Mouse (Mus musculus) 416B (cell line): Measurements from ENCODE around the gene Csdc2.
"Not testable (repeated sequence)": the region's sequence is repeated elsewhere in the genome, so short reads cannot be mapped to it uniquely, and the experiment has no call there.

Experiments used
- DNase-seq: peaks from one replicate; pipeline ENCODE4 v3.0.0; 2011; ENCODE audit warnings: low read depth

Gene Csdc2

DNA sequence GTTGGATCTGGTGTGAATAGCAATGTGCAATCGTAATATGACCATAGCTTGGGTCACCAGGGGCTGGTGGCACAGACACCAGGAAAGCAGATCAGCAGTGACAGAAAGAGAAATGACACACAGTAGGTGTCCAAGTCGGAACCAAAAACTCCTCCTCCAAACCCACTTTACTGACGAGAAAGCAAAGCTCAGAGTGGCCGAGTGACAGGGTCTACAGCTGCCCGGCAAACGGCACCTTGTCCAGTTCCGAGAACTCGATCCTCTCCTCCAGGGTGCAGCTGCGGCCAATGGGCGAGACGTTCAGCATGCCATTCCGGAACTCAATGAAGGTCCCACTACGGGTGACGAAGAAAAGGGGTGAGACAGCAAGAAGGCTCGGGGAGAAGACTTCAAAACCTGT lies 18.9 kb downstream of the Csdc2 start:
- no peak for DNase-seq

DNA sequence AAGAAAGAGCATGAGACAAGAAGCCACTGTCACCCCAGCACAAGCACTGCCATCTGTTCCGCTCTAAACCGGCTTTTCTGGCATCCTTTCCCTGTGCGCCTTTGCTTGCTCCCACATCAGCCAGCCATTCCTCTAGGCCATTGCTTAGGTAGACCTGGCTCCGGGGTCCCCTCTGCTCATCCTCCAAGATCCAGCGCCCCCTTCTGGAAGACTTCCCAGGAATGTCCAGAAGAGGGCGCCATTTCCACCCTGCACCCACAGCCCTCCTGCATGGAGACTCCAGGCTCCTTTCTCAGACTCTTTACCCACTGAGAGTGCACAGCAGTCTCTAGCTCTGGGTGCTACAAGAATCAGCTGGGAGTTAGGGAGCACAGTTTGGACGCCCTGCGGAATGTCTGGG lies 19.9 kb downstream of the Csdc2 start:
- peak; percentile 63 for DNase-seq

DNA sequence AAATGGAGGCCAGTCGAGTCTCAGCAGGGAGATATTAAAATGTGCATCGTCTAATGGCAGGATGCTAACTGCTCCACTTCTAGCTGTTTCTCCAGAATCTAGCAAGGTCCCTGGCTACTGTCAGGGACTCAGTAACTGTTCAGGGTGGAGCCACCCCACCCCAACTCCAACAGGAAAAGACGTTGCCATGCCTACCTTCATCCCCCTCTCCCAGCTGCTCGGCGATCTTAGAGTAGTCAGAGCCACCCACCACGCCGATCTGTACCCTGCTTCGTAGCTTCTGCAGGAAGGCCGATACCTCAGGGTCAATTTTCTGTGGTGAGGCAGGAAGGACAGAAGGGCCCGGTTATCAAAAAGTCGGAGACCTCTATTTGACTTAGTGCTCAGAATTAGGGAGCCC lies 21.0 kb downstream of the Csdc2 start:
- DNase-seq, result no peak

DNA sequence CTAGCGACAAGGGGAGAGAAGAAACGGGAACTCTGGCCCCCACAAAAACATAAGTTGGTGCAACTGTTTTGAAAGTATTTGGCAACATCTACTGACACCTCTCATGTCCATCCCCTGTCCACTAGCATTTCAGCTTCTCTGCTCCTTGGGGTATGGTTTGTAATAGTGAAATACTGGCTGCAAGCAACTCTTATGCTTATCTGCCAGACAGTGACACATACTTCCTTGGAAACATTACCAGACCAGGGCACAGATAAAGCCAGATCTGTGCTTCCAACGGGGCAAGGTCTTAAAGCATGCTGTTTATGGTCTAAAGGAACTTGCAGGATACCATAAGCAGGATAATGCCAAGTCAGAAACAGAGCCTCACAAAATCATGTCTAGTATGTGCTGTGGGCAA lies 22.3 kb downstream of the Csdc2 start:
- peak; percentile 70 for DNase-seq

DNA sequence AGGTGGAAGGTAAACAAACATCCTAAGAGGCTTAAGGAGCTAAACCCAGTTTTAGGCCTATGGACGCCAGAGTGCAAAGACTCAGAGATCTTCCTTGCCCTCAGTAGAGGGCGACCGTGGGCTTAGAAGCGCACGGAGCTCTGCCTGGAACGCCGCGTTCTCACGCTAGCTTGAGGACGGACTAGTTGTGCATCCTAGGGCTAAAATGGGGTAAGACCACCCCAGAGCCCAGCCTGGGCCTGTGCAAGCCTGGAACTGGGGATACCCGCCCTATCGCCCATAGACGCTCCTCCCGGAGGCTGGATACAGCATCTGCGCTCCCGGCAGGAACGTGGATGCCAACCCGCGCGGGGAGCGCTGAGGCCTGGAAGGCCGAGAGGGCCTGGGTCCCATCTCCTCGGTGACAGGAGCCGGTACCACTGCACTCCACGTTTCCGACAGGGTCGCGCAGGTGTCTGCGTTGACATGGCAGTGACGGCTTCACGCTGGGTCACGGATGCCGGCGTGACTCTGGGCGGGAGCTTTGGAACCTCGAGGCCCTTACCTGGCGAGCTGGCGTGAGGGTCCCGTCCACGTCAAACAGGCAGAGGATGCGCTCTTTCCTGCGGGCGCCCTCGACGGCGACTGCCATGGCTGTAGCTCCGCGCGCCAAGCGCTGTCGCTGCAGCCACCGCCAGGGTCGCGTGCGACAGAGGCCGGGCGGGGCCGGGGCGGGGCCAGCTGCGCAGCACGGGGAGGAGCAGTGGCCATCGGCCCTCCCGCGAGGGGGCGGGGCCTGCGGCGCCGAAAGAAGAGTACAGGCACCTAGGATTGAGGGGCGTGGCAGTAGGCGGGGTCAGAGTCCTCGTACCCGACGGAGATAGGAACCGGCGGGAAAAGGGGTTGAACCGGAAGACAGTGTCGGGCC lies 23.9 kb downstream of the Csdc2 start, which contains the start of gene Pmm1:
Gene Pmm1 (minus strand): TSS at position 760 of the 907 bp plus-strand sequence.
- peak; percentile 98 for DNase-seq

DNA sequence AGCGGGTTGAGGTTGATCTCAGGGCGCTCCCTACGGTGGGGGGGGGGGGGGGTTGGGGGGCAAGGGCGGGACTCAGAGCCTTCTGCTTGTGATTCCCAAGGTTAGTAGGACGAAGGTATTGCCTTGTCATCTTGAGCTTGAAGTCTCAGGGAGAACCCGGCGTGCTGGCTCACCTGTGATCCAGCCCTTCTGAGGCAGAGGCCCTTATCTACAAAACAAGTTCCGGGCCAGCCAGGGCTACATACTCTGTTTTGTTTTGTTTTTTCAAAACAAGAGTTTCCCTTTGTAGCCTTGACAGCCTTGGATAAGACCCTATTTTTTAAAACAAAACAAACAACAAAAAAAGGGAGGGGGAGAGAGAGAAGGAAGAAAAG lies 24.5 kb downstream of the Csdc2 start:
- no peak for DNase-seq

DNA sequence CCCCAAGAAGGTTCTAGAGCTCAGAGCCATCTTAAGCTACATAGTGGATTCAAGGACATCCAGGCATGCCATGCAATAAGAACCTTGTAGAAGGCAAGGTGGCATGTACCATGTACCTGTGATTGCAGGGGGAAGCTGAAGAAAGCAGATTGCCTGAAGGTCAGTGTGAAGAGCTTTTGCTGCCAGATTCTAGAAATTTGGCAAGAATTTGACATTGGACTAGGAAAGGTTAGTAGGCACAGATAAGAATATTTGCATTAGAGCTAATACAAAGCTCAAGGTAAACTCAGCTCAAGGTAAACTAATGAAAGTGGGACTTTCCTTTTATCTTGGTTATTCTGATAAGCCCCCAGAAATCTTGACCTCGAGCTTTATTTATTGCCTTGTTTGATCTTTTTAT lies 27.7 kb downstream of the Csdc2 start:
- DNase-seq, result no peak

DNA sequence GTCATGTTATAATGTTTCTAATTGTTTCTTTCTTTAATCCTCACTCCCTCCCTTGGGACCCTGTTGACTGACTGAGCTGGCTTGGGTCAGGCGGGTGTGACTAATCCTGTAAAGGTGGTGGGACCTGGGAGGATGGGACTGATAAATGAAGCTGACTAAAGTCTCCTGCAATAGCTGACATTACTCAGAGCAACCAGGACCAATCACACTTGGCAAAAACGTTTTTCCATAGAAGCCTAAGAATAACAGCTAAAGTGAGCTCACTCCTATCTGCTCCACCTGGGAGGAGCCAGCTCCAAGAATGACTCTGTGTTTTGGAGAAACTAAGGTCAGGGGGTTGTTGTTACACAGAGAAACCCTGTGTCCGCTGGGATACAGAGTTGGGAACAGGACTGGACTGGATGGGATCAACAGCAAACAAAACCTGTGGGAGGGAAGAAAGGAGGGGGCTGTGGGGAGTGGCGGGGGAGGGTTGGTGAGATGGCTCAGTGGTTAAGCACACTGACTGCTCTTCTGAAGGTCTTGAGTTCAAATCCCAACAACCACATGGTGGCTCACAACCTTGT lies 28.5 kb downstream of the Csdc2 start:
- no peak for DNase-seq

DNA sequence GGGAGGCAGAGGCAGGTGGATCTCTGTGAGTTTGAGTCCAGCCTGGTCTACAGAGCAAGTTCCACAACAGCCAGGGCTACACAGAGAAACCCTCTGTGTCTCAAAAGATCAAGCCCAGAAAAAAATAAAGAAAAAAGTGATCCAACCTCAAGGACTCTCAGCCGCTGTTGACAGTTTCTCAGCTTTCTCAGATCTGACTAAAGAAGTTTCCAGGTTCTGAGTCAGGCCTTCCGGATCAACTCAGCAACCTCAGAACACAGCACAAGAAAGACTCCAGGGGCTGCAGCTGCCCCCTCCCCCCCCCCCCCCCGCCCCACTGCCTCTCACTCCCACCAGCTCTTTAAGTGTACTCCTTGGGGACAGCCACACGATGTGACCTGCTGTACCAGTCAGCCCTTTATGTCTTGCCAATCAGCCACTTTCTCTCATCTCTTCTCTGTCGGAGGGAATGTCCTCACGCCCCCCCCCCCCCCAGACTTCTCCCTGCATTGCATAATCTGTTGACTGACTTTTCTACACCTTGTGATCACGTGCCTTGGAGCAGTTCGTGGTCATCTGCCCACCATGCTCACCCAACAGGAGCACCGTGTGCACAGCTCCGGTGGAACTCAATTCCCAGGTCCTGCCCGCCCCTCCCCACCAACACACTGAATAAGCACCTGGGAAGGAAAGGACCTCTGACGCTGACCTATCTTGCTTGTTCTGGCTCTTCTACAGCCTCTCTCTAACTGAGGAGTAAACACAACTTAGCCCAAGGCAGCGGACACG lies 29.7 kb downstream of the Csdc2 start:
- DNase-seq, result peak; percentile 60

DNA sequence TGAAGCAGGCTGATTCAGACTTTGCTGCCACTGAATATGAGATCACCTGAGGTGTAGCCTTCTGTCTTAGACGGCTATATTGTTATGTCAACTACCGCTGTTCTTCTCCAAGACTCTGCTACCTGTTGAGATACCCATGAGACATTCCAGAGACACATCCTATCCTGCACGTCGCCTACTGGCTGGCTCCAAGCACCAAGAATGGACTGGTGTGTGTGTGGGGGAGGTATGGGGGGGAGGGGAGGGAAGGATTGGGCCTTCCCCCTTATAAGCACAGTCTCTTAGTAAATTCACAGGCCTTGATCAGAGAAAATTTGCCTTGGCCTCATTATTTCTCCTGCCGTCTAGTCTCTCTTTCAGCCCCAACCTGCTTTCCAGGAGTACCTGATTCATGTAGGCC lies 31.3 kb downstream of the Csdc2 start:
- DNase-seq, result no peak

DNA sequence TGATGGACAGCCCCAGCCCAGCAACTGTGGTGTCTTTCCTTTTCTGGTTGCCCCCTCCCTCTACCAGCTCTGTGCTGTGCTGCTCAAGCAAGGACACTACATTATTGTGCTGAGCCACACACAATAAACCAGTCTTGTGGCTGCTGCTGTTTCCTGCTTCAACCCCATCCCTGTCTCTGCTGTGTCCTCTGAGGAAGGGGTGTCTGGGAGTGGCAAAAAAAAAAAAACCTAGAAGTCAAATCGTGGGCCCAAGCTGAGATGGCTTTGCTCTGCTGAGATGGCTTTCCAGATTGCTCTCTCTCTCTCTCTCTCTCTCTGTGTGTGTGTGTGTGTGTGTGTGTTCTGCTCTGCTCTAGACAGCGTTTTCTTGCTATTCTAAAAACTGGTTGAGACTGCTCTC lies 31.9 kb downstream of the Csdc2 start:
- peak; percentile 61 for DNase-seq

DNA sequence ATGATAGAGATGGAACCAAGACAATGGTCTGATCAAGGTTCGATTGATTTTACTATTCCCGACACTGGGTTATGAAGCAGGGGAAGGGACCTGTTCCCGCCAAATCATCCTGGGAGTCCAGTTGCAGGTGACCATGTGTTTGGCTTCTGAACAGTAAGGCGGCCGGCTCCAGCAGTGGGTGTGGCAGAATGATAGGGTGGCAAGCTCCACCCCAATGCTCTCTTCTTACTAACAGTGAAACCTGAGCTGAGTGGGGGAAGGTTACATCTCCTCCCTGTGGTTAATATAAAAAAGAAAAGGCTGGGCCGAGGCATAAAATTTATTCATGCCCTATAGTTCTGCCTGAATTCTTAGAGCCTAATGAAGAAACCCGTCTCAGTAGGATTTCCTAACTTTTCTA lies 32.6 kb downstream of the Csdc2 start:
- DNase-seq, result peak; percentile 87

DNA sequence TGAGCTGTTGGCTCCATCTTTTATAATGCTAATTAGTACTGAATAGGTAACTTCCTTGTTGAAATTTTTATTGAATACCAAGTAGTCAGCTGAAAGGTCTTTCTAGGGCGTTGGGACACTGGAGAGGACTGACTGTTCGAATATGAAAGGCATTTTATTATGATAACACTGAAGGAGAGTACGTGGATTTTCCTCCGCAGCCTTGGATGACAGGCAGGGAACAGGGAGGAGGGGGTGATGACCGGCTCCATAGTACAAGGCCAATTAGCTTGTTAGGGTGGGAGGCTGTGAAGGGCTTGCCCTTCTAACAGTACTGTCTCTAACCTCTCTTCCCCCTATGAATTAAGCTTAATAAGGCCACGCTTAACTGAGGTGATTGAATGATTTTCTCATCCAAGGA lies 33.1 kb downstream of the Csdc2 start:
- not testable (repeated sequence) for DNase-seq

DNA sequence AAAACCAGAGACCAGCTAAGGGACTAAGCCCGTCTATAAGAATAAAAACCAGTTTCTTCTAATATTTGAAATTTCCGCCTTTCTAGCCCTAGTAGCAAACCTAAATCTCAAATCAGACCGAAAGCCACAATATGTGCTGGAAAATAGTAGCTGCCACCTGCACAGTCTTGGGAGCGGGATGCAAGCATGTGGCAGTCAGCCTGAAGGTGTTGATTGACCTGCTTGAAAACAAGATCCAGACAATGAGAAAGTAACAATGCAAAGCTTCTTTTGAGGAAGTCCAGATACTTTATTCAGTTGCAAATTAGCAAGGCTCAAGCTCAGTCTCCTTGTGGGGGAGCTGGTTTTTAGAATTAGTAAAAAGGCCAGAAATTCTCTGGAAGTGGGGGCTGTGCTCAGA lies 33.9 kb downstream of the Csdc2 start:
- not testable (repeated sequence) for DNase-seq

DNA sequence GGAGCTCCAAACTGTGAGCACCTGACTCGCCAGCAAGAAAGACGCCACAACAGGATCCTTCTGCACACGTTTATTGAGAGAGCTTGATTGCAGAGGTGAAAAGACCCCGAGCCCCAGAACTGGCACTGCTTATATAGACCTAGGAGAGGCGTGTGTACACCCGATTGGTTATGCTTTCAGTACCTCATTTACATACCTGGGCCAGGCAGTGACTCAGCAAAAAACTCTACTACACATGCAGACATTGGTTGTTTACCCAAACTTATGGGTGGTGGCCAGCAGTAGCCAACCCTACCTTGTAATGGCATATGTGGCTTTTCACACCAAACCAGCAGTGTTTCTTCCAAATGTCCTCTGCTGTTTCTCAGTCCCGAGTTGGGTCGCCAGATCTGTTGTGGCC lies 38.6 kb downstream of the Csdc2 start:
- DNase-seq, result not testable (repeated sequence)

DNA sequence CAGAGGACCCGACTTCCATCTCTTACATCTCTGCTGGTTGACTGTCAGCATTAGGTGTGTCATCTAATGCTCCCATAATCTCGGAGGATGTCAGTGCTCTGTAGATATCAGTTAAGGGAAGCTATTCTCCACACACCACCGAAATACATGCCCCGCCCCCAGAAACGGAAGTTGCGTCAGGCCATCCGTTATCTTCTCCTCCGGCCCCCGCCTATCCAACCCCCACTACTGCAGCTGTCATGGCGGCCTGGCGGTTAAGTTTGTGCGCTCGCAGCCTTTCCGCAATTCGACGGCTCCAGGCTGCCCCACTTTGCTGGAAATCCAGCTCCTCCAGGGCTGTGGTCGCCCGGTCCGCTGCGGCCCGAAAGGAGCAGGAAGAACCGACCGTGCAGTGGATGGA lies 43.8 kb downstream of the Csdc2 start, which contains the start of gene 1700029P11Rik:
Gene 1700029P11Rik (plus strand): TSS at position 220 of the 400 bp plus-strand sequence.
- DNase-seq, result no peak

DNA sequence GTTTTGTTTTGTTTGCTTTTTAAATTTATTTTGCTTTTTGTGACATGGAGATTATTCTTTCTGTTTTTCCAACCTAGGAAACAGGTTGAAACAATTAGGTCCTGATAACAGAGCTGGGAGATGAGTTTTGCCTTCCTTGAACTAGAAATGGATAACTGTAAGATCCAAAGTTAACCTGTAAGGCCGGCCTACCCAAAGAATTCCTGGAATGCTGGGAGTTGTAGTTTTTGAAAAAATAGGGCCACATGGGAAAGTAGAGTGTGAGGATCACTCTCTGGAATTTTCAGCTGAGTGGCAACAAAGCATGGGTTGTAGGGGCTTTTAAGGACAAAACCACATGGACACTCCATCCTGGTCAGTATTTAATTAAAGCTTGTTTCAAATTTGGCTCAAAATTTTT lies 45.6 kb downstream of the Csdc2 start:
- DNase-seq, result no peak

DNA sequence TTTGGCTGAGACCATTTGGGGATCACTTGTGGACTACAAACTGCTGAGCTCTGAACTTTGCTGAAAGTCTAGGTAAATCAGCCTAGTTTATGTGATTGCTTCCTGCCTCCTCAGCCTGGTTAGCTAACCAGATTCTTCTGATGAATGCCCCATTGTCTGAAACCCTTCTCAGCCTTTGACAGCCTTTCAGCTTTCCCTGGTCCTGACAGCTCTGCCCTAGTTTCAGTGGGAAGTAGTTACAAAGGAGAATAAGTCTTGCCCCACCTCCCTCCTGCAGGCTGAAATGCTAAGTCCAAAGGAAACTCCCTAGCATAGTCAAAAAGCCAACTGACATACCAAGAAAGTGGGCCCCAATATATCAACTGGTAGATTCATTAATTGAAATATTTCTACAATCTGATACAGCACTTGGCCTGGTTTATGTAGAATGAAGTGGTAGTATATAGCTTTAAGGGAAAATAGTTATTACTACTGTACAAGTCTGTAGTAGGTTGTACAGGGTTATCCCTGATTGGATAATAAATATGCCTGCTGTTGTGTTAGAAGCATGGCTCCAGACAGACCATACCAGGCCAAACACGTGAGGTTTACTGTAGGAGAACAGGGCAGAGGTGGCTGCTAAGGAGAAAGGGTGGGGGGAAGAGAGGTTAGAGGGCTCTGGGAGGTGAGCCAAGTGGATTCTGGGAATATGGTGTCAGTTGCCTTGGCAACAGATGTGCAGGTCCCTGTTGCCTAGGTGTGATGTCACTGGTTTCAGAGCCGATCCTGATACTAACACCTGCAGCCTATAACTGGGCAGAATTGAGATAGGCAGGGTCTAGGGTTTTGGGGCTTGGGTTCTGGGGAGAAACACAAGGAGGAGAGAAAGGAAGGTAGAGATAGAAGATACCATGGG lies 49.0 kb downstream of the Csdc2 start:
- no peak for DNase-seq

DNA sequence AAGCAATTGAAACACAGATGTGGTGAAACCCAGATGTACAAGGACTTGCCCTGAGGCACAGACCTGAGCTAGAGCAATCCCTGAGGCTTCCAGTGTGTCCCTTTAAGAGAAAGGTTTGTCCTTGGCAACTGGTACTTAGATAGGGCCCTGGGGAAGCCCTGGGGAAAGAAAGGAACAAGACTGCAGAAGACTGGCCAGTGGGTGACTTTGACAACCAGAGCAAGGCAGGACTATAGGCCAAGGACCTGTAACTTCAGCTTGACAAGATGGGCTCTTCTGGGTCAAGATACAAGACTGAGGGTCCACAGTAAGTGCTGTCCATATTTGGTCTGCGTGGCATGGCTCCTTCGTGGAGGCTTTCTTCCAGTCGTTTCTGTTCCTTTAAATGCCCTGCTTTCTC lies 51.1 kb downstream of the Csdc2 start, which contains the start of gene Xrcc6:
Gene Xrcc6 (plus strand): TSS at position 190 of the 400 bp plus-strand sequence.
- no peak for DNase-seq

DNA sequence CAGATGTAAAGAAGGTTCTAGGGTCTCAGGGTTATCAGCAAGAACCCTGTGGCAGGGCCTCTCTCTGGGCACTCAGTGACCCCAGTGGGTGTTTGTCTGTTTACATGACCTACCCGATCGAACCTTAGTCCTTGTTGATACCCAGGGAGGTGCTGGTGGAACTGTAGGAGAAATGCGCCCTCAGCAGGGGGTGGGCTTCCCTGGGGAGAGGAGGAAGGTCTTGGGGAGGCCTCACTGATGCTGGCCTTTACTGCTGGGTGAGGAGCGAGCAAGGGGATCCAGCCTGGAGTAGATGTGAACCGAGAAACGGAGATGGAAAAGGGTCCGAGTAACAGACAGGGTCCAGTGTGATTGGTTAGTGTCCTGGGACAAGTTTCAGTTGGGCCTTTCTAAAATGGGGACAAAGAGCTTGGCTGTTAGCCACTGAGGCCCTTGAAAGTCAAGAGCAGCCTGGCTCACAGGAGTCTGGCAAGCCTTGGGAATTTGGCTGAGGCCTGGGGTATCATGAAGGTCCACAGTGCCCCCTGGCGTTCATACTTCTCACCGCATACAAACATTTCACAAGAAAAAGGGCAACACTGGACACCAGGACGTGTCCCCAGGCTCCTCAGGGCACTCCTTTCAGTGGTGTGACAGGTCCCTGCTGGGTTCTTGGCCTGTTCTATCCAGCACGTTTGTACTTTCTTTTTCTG lies 53.0 kb downstream of the Csdc2 start:
- peak; percentile 90 for DNase-seq

DNA sequence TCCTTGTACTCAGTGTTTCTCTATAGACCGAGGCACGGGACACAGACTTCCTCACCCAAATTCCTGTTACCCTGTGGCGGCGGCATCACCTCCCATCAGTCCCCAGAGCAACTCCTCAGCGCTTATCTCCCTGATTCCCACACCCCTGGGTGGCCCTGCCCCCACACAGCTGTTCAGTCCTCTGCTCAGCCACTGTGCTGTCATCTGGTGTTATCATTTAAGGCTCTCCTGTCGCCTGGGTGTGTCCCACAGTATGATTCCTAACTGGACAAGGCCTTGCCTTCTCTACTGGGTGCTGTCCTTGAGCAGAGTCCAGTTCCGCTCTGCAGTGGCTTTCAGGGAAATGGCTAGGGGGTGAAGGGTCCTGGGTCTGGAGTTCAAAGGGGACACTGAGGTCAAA lies 54.0 kb downstream of the Csdc2 start:
- DNase-seq, result no peak
